Mouse (Mus musculus): ENCODE measurements around the gene Spata5. TPM values are rescaled to one million over a fixed set of nuclear protein-coding genes. Genes with fewer than 3 reads are reported as not detected.

Gene Spata5
- polyA plus RNA-seq, 1 experiment from 2014 or later = 36.2 TPM

DNA sequence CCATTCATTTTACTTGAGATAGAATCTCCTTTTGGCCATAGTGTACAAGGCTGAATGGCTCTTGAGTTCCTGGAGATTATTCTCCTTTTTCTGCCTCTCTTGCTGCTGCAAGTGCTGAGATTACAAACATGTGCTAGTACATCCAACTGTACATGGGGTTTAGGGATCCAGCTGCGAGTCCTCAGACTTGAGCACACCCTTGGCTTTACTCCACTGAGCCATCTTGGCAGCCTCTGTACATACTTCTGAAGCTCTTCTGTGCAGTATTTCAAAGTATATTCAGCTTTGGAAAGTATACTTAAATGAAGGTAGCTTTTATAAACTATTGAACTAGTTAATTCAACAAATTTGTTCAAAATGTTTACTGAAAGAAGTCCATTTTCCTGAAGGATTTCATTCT is 20.1 kb downstream of the Spata5 start:
- no peak for DNase-seq (ENCODE audit: low spot score)
- Histone ChIP-seq H3K27me3 (ENCODE audit: insufficient read depth, poor library complexity, severe bottlenecking) (no peaks in the 10 kb centered on the region), H3K9me3 (no peaks in the 10 kb centered on the region), H3K4me1 (no peaks in the 10 kb centered on the region), H3K4me3 (no peak overlapping the region), H3K36me3 (peaks cover 39% of the 10 kb centered on the region; the same call in 1 of the 2 replicates), H3K27ac (no peak overlapping the region)
- WGBS = 87% methylated on average over 1 of the region's 1 CpGs

DNA sequence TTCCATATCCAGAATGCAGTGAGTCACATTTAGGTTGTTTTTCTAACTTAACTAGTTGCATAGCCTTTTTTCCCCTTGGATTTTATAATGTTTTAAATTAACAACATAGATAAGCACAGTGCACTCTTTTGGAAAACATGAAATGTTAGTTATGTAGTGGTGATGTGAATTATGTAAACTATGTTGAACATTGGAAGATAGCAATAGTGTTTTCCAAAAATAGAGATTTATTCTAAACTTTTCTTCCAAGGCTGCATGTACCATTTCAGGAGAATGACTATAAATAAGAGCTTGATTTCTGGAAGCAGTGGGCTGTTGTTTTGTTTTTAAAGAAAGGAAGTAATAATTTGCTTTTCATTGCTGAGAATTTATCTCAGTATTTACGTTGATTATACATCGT is 23.7 kb downstream of the Spata5 start:
- no peaks in the 10 kb centered on the region for H3K27me3 ChIP-seq (ENCODE audit: insufficient read depth, poor library complexity, severe bottlenecking)
- DNase-seq (ENCODE audit: low spot score) = no peak
- WGBS = 97% methylated on average over 2 of the region's 2 CpGs
- H3K27ac ChIP-seq = no peak overlapping the region
- no peaks in the 10 kb centered on the region for H3K4me1 ChIP-seq
- H3K9me3 ChIP-seq = no peaks in the 10 kb centered on the region
- no peak overlapping the region for H3K4me3 ChIP-seq
- peaks cover 29% of the 10 kb centered on the region; the same call in 1 of the 2 replicates for H3K36me3 ChIP-seq

DNA sequence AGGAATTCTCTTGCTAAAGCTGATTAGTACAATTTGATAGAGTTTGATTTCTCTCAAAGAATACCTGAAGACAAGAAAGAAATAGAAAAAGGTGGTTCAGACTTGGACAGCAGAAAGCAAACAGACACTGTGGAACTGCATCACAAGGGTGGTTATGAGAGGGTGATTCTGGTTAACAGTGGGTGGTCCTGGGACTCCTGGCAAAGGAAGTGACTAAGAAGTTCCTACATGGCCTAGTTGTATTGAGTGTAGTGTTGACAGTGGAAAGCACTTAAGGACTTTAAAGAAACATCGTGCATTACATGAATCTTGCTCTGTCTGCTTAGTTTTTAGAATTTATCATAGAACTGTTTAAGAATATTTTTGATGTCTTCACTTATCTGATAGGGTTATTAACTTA is 36.3 kb downstream of the Spata5 start:
- WGBS = 63% methylated on average over 1 of the region's 1 CpGs
- Histone ChIP-seq H3K4me3 (no peak overlapping the region), H3K27me3 (ENCODE audit: insufficient read depth, poor library complexity, severe bottlenecking) (no peaks in the 10 kb centered on the region), H3K36me3 (peaks cover 9% of the 10 kb centered on the region), H3K9me3 (no peaks in the 10 kb centered on the region), H3K4me1 (no peaks in the 10 kb centered on the region), H3K27ac (no peak overlapping the region)
- no peak for DNase-seq (ENCODE audit: low spot score)

DNA sequence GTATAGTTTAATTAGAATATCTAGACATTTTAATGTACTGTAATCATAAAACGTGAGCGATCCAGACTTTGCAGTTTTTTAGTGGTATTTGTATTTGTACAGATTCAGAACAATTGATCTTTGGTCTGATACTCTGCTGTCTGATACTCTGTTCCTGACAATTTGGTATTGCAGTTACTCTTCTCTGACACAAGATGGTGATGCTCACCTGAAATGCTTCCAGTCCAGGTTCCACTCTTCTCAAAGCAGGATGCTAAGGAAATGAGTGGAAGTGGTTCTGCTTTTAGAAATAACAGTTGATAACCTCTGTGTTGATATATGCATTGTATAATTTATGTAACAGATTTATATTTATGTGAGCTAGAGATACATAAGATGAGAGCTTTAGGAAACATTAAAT is 48.5 kb downstream of the Spata5 start:
- DNase-seq (ENCODE audit: low spot score) = no peak
- no peaks in the 10 kb centered on the region for H3K4me1 ChIP-seq
- no peaks in the 10 kb centered on the region for H3K27me3 ChIP-seq (ENCODE audit: insufficient read depth, poor library complexity, severe bottlenecking)
- no peak overlapping the region for H3K27ac ChIP-seq
- no peak overlapping the region for H3K4me3 ChIP-seq
- no peaks in the 10 kb centered on the region for H3K9me3 ChIP-seq
- H3K36me3 ChIP-seq = peaks cover 7% of the 10 kb centered on the region; the same call in 1 of the 2 replicates
- 85% methylated on average over 2 of the region's 2 CpGs for WGBS

DNA sequence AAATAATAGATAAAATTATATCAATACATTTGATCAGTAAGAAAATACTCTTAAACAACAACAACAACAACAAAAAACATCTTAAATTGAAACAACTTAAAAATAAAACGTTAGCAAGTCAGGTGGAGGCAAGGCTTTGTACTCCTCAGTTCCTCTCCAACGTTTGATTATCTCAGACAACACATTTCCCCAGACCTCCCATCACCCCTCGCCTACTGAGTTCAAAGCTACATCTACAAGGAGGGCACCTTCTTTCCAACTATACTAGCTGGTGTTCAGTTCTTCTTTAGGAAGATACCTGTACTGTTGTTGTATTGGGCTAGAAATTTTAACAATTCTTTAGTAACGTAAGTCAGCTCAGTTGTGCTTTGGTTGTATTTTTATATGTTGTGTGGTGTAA is 49.7 kb downstream of the Spata5 start:
- no peak overlapping the region for H3K27ac ChIP-seq
- peak; percentile 73 for DNase-seq (ENCODE audit: low spot score)
- WGBS = 76% methylated on average over 4 of the region's 4 CpGs
- peaks cover 7% of the 10 kb centered on the region; the same call in 1 of the 2 replicates for H3K36me3 ChIP-seq
- H3K4me1 ChIP-seq = no peaks in the 10 kb centered on the region
- H3K27me3 ChIP-seq (ENCODE audit: insufficient read depth, poor library complexity, severe bottlenecking) = no peaks in the 10 kb centered on the region
- no peak overlapping the region for H3K4me3 ChIP-seq
- no peaks in the 10 kb centered on the region for H3K9me3 ChIP-seq

DNA sequence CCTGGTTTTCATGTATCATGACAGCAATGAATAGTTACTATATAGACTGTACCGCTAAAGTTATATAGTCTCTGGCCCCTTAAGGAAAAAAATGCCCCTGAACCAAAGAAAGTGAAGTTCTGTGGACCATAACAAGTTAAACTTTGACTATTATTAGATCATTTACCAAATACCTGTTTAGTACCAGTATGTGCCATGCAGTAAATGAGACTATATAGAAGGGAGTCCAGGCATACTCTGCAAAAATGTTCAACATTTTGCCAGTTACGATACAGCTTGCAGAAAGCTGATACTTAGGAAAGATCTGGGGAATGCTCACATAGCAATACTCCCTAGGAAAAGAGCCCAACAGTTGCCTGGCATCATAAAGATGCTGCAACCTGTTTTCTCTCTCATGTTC is 51.2 kb downstream of the Spata5 start:
- Histone ChIP-seq H3K36me3 (peaks cover 3% of the 10 kb centered on the region; the same call in 1 of the 2 replicates), H3K4me1 (no peaks in the 10 kb centered on the region), H3K27ac (no peak overlapping the region), H3K27me3 (ENCODE audit: insufficient read depth, poor library complexity, severe bottlenecking) (no peaks in the 10 kb centered on the region), H3K4me3 (no peak overlapping the region), H3K9me3 (no peaks in the 10 kb centered on the region)
- 95% methylated on average over 2 of the region's 2 CpGs for whole genome bisulfite sequencing
- DNase-seq (ENCODE audit: low spot score) = no peak

DNA sequence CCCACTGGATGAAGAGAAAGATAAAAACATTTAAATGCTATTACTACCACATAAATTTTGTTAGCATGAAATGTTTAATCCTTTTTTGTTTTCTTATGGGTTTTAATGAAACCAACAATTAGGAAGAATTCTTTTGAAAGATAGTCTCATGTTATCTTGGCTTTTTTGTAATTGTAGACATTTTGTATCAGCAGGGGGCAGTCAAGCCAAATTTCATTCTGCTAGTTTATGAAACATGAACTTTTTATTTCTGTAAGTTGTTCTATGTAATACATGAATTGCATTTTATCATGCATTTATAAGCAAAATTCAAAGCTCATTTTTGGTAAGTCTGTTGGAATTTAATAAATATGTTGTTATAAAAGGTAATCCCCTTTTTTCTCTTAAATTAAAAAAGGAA is 52.8 kb downstream of the Spata5 start:
- H3K4me1 ChIP-seq = no peaks in the 10 kb centered on the region
- no peak for DNase-seq (ENCODE audit: low spot score)
- H3K36me3 ChIP-seq = peaks cover 3% of the 10 kb centered on the region; the same call in 1 of the 2 replicates
- no peaks in the 10 kb centered on the region for H3K27me3 ChIP-seq (ENCODE audit: insufficient read depth, poor library complexity, severe bottlenecking)
- no peak overlapping the region for H3K4me3 ChIP-seq
- H3K9me3 ChIP-seq = no peaks in the 10 kb centered on the region
- H3K27ac ChIP-seq = no peak overlapping the region

DNA sequence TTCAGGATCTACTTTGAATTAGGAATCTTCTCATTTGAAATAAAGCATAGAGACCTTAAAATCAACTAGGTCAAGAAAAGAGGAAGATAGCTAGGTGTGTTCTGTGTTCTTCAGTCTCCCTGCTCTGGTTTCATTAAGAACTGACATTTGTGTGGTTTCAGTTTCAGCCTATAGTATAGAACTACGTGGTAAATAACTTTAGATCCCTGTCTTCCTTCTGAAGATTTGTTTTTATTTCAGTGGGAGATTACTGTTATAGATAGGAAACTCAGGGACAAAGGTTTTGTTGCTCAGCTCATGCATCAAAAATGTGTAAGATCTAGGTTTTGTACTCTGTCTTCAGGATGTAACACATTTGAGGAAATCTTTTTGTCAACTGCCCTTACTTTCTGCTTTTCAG is 56.8 kb downstream of the Spata5 start:
- H3K9me3 ChIP-seq = no peaks in the 10 kb centered on the region
- no peaks in the 10 kb centered on the region for H3K27me3 ChIP-seq (ENCODE audit: insufficient read depth, poor library complexity, severe bottlenecking)
- H3K4me3 ChIP-seq = no peak overlapping the region
- H3K27ac ChIP-seq = no peak overlapping the region
- no peaks in the 10 kb centered on the region for H3K4me1 ChIP-seq
- peaks cover 4% of the 10 kb centered on the region; the same call in 1 of the 2 replicates for H3K36me3 ChIP-seq
- DNase-seq (ENCODE audit: low spot score) = no peak
- WGBS = 88% methylated on average over 1 of the region's 1 CpGs

DNA sequence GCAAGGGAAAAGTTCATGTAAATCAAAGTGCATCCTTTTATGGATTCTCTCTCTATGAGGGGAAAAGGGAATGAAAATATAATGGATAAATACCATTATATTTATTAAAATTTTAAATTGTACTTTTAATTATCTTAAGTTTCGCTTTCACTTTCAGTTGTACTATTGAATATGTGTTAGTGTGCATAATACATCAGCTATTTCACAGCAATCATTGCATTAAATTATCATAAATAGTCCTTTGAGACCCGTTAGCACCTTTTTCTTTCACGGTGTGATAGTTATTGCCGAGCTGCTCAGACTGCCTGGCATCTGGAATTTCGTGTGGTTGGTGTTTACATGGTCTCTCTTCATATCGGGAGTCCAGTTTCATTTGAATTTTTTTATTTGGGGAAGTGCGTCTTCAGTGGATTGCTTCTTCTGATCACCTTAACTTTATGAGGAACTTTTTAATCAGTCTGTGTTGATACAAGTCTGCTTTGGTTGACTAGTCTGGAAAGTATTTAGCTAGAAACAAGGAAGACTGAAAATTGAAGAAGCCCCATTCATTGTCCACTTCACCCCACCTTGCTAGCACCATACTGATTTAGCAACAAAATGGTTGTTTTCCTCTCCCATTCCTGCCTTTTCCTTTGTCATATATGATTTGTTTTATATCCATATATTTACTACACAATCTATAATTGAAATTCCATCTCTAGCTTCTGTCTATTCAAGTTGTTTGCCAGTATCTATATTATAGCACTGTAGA is 57.9 kb downstream of the Spata5 start:
- no peaks in the 10 kb centered on the region for H3K27me3 ChIP-seq (ENCODE audit: insufficient read depth, poor library complexity, severe bottlenecking)
- no peaks in the 10 kb centered on the region for H3K9me3 ChIP-seq
- no peak overlapping the region for H3K4me3 ChIP-seq
- peaks cover 4% of the 10 kb centered on the region; the same call in 1 of the 2 replicates for H3K36me3 ChIP-seq
- H3K4me1 ChIP-seq = no peaks in the 10 kb centered on the region
- no peak overlapping the region for H3K27ac ChIP-seq
- DNase-seq (ENCODE audit: low spot score) = no peak
- WGBS = 89% methylated on average over 7 of the region's 7 CpGs

DNA sequence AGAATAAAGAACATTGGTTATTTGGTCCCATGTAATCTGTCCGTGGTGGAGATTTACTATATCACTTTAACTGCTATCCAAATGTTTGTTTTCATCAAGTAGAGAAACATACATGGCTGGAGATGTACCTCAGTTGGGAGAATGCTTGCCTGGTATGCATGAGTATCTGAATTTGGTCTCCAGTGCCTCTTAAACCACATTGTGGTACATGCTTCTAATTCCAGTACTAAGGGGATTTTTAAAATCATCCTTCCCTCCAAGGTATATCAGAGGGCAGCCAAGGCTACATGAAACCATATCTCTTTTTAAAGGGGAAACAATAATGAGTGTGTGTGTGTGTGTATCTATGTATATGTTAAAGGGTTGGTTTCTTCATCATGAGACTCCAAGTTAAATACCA is 60.1 kb downstream of the Spata5 start:
- 89% methylated on average over 1 of the region's 1 CpGs for WGBS
- H3K4me3 ChIP-seq = no peak overlapping the region
- H3K9me3 ChIP-seq = no peaks in the 10 kb centered on the region
- H3K27ac ChIP-seq = no peak overlapping the region
- H3K36me3 ChIP-seq = peaks cover 4% of the 10 kb centered on the region; the same call in 1 of the 2 replicates
- no peak for DNase-seq (ENCODE audit: low spot score)
- H3K4me1 ChIP-seq = no peaks in the 10 kb centered on the region
- no peaks in the 10 kb centered on the region for H3K27me3 ChIP-seq (ENCODE audit: insufficient read depth, poor library complexity, severe bottlenecking)

DNA sequence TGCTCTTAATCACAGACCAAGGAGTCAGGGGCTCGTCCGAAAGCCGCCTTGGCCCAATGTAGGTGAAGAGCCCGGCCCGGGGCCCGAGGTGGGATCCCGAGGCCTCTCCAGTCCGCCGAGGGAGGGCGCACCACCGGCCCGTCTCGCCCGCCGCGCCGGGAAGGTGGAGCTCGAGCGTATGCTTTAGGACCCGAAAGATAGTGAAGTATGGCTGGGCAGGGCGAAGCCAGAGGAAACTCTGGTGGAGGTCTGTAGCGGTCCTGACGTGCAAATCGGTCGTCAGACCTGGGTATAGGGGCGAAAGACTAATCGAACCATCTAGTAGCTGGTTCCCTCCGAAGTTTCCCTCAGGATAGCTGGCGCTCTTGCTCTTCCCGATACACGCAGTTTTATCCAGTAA is 61.6 kb downstream of the Spata5 start:
- WGBS = 87% methylated on average over 31 of the region's 31 CpGs
- H3K9me3 ChIP-seq = no peaks in the 10 kb centered on the region
- no peak overlapping the region for H3K27ac ChIP-seq
- H3K4me3 ChIP-seq = no peak overlapping the region
- no peak for DNase-seq (ENCODE audit: low spot score)
- peaks cover 4% of the 10 kb centered on the region; the same call in 1 of the 2 replicates for H3K36me3 ChIP-seq
- no peaks in the 10 kb centered on the region for H3K27me3 ChIP-seq (ENCODE audit: insufficient read depth, poor library complexity, severe bottlenecking)
- no peaks in the 10 kb centered on the region for H3K4me1 ChIP-seq

DNA sequence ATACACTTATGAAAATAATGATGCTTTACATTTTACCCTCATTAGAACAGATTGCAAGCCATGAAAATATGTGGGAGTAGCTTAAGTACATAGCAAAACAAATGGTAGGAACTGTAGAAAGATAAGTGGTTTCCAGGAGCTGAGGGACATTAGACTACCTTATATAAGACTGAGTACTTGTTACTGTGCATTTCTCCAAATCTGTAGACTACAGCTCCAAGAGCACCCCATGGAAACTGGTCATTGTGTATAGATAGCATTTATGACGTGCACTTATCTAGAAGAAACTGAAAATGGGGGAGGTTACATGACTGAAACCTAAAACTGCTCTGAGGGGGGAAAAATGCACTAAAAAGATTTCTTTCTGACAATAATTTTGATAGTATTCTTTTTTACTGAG is 63.0 kb downstream of the Spata5 start:
- no peak for DNase-seq (ENCODE audit: low spot score)
- H3K27me3 ChIP-seq (ENCODE audit: insufficient read depth, poor library complexity, severe bottlenecking) = no peaks in the 10 kb centered on the region
- H3K27ac ChIP-seq = no peak overlapping the region
- no peaks in the 10 kb centered on the region for H3K9me3 ChIP-seq
- H3K4me1 ChIP-seq = no peaks in the 10 kb centered on the region
- no peak overlapping the region for H3K4me3 ChIP-seq
- WGBS = 60% methylated on average over 1 of the region's 1 CpGs
- peaks cover 4% of the 10 kb centered on the region; the same call in 1 of the 2 replicates for H3K36me3 ChIP-seq

DNA sequence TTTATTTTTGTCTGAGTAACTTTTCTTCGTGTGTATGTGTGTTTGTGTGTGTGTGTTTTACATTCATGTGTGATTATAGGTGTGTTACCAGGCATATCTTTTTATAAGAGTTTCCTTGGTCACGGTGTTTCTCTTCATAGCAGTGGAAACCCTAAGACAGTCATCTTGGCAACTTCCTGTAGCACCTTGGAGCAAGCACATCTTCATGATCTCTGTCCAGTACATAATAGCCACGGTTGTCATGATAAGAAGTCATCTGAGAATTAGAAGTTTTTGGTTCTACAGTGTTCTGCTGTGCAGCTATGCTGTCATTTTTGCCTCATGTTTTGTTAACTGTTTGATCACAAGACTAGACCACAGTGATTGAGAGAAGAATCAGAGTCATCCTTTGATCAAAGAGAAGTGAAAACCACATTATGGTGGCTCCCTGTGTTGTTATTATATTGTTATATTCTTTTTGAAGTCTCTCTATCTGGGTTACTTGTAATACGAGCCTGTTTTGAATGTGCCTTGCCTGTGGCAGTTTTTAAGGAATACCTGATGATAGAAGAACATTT is 64.1 kb downstream of the Spata5 start:
- WGBS = 84% methylated on average over 4 of the region's 4 CpGs
- no peak for DNase-seq (ENCODE audit: low spot score)
- Histone ChIP-seq H3K4me1 (no peaks in the 10 kb centered on the region), H3K27ac (no peak overlapping the region), H3K36me3 (peaks cover 4% of the 10 kb centered on the region; the same call in 1 of the 2 replicates), H3K4me3 (no peak overlapping the region), H3K27me3 (ENCODE audit: insufficient read depth, poor library complexity, severe bottlenecking) (no peaks in the 10 kb centered on the region), H3K9me3 (no peaks in the 10 kb centered on the region)
